Mouse (Mus musculus) adipocyte (in vitro differentiated cells): ENCODE measurements around the gene Gm45208.
A peak's percentile ranks its signal among the peaks of the same experiment; 100 is the strongest.
"Not testable (repeated sequence)": the region's sequence is repeated elsewhere in the genome, so short reads cannot be mapped to it uniquely, and the experiment has no call there.

Experiments
- DNase-seq: peaks from one replicate; pipeline ENCODE4 v3.0.0-alpha.2; 2016; ENCODE audit warnings: low spot score

The Gm45208 gene

DNA sequence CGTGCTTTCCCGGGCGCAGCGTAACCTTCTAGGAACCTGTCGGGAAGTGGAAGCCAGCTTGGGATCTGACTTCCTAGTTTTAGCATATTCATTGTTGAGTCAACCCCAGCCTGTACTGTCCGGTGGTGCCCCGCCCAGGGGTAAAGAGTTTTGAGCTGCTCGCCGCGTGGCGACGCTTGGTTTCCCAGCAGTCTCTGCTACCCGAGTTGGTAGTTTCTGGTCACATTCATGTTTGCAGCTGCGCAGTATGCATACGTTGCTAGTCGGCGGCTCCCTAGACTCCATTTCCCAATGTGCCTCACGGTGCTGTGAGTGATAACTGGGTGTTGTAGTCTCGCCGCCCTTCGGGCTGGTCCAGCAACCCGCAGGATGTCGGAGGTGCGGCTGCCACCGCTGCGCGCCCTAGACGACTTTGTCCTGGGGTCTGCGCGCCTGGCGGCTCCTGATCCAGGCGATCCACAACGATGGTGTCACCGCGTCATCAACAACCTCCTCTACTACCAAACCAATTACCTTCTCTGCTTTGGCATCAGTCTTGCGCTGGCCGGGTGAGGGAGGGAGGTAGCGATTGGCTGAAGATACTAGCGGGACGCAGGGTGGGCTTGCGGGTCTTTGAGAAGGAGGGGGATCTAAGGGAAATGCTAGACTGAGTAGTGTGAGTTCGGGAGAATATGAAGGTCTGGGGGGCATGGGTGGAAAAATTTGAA is 6.3 kb downstream of the Gm45208 start, which contains the start of gene Praf2:
Praf2 (plus strand) TSS at position 225 of the 707 bp plus-strand sequence.
- DNase-seq, result peak; percentile 93

DNA sequence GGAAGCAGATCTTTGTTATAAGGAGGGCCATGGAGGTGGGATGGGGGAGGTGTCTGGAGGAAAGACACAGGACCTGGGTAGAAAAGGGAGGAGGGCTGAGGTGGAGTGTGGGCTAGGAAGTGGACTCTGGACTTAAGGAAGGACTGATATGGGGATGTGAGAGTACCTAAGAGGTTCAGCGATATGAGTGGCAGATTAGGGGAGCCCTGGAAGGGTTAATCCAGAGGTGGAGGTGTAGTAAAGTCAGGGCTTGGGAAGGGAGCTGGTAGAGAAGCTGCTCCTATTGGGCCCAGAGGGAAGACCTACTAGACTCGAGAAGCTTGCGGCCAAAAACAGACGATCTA is 6.8 kb downstream of the Gm45208 start:
- no peak for DNase-seq

GRCm38 (mm10) chrX:7733571-7734156 is 11.6 kb downstream of the Gm45208 start:
- DNase-seq, result no peak

DNA sequence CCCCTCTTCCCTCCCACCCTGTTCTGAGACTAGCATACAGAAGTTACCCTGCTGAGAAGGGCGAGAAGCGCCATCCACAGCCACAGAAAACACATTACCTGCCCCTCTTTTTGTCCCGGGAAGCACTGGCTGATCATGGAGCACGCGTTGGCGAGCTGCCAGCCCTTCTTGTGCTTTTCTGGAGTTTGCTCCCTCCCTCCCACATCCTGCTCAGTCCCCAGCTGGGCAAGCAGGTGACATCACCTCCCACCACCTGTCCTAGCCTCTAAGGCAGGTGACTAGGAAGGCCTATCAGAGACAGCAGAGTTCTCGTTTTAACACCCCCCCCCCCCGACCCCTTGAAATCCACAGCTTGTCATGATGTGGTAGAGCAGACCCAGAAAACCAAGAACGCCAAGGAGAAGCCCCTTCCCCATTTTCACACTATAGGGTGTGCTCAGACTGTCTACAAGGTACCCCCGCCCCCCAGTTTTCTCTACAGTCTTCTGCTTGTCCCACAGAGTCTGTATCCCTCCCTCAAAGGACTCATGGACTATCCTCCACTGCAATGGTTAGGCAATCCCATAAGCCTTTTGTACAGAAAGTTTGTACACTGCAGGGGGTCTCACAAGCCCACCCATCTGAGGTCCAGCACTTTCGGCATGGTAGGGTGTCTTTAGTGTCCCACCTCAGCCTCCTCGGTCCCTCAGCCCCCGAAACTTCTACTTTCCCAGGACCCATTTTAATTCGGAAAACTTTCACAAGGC is 17.5 kb downstream of the Gm45208 start:
- no peak for DNase-seq

- DNase-seq, result no peak
Observed at GRCm38 (mm10) chrX:7740082-7740819, 18.2 kb downstream of the Gm45208 start.

- no peak for DNase-seq
Observed at GRCm38 (mm10) chrX:7741103-7741502, 19.1 kb downstream of the Gm45208 start.

- no peak for DNase-seq
Observed at GRCm38 (mm10) chrX:7743470-7743869, 21.4 kb downstream of the Gm45208 start.

- no peak for DNase-seq
Observed at GRCm38 (mm10) chrX:7744940-7745339, 22.9 kb downstream of the Gm45208 start.

DNA sequence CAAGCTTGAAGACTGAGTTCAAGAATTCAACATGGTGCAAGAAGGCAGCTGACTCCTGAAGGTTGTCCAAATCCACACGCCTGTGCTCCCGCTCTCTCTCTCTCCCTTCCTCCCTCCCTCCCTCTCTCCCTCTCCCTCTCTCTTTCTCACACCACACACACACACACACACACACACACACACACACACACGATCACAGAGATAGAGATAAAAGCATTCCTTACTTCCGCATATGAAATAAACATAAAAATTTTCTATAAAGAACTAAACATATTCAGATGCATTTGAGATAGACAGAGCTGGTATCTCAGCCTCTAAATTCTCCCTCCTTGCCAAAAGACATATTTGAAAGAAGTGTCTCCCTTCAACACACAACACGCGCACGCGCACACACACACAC is 23.4 kb downstream of the Gm45208 start:
- DNase-seq, result no peak

- peak; percentile 37 for DNase-seq
Observed at GRCm38 (mm10) chrX:7750432-7751116, 28.5 kb downstream of the Gm45208 start, which contains the start of gene Ccdc120. Ccdc120 (minus strand) TSS chrX:7750905.

- DNase-seq, result not testable (repeated sequence)
Observed at GRCm38 (mm10) chrX:7753627-7754026, 31.6 kb downstream of the Gm45208 start.

DNA sequence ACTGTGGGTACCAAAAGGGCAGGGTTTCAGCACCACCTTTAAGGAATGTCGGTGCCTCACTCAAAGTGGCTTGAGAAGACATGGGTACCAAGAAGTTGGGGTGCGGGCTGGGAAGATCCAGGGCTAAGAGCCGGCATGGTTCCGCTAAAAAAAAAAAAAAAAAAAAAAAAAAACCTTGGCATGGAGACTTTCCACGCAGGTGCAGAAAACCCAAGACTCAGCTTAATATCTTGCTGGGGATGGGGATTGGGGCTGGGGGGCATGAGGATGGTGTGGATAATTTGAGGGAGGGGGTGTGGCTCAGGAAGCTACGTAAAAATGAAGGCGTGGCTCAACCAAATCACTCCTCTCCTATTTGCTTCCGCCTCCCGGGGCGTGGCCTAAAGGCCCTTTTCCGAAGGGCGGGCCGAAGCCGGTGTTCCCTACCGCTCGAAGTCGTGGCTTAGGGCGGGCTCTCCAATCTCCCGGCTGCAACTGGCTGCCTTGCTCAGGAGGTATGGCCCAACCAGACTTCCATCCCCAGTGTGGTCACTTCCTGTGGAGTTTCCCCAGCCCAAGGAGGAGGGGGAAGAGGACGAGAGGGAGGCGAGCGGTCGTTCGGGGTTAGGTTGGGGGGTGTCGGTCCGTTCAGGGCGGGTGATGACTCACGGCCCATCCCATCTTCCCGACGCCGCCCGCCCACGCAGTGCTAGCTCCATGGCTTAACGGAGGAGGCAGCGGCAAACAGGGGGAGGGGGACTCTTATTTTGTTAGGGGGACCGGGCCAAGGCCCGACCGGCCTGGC is 40.3 kb downstream of the Gm45208 start, which contains the start of gene Tfe3:
Tfe3 (plus strand) TSS at position 424 of the 784 bp plus-strand sequence.
- peak; percentile 95 for DNase-seq

DNA sequence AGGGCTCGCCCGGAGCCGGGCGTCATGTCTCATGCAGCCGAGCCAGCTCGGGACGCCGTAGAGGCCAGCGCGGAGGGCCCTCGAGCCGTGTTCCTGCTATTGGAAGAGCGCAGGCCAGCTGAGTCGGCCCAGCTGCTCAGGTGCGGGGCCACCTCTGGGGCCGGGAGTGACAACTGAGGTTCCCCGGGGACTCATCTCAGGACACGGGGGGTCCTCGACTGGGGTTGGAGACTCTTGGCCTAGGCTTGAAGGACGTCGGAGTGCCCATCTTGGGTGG is 40.8 kb downstream of the Gm45208 start:
- DNase-seq, result no peak

- DNase-seq, result no peak
Observed at GRCm38 (mm10) chrX:7763631-7764393, 41.8 kb downstream of the Gm45208 start.

DNA sequence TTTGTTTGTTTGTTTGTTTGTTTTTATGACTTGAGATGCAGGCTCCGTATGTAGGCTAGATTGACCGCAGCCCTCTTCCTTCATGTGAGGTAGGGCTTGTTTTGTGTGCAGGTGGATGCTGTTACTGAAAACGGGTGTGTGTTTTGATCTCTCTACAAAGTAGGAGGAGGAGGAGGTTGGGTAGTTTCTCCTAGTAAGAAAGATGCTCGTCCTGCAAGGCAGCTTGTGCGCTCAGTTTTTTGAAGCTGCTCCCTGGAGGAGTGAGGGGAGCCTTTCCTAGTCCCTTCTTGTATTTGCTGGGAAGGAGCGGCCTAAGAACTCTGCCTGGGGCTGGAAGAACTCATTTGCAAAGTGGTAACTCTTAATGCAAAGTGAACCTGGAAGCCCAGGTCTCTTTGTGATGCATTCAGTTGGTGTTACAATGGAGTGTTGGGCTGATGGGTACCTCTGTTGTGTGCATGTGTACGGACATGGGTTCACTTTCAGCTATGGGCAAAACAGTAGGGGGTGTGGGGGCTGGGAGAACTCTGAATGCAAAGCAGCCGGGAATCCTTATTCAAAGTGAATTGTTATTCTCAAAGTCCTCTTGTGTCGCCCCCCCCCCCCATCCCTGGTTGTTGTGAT is 42.7 kb downstream of the Gm45208 start:
- DNase-seq, result no peak

- no peak for DNase-seq
Observed at GRCm38 (mm10) chrX:7765281-7765670, 43.2 kb downstream of the Gm45208 start.

GRCm38 (mm10) chrX:7765764-7766163 is 43.7 kb downstream of the Gm45208 start:
- peak; percentile 77 for DNase-seq

DNA sequence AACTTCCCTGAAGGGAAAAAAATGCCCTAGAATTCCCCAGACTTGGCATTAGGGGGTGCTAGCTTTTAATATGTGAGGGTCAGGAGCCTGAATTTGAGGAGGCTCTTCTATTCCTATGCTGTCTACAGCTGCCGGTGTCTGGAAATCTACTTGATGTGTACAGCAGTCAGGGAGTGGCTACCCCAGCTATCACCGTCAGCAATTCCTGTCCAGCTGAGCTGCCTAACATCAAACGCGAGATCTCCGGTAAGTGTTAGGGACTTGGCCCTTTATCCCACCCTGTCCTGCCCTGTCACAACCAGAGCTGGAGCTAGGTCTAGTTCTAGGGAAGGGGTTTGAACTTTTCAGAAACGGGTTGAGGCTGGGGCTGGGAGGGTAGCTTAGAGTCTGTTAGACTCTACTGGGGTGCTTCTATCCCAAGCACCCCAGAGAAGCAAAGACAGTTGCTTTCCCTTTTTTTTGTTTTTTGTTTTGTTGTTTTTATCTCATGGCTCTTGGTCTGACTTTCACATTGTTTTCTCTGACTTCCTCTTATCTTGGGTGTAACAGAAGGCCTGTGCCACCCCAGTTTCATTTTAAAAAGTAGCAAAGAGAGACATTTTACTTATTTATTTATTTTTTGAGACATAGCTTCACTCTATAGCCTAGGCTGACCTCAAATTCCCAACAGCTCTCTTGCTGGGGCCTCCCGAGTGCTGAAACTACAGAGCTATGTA is 47.4 kb downstream of the Gm45208 start:
- DNase-seq, result no peak

GRCm38 (mm10) chrX:7772766-7773165 is 50.7 kb downstream of the Gm45208 start:
- no peak for DNase-seq
